Mouse (Mus musculus) brain, adult 10 weeks (tissue): ENCODE measurements around the gene Ehhadh. TPM values are rescaled to one million over a fixed set of nuclear protein-coding genes. Genes with fewer than 3 reads are reported as not detected.

ENCODE experiments used
- polyA plus RNA-seq: library from polyadenylated mRNA; stranded (reverse); fragments of 350-450 nt; fragmentation: Illumina TruSeq; extraction: RNeasy Lipid Tissue Mini Kit (QIAGEN cat#74804); gene quantifications from one replicate; pipeline ENCODE4 v1.2.3, GENCODE M21; 2015; ENCODE audit warnings: low read depth, low replicate concordance

Gene Ehhadh
- 3.2 TPM for polyA plus RNA-seq

GRCm38 (mm10) chr16:21787516-21788353 lies at the start of gene Ehhadh:
Gene Ehhadh (minus strand): TSS chr16:21787807.

GRCm38 (mm10) chr16:21793875-21794696 lies 6.5 kb upstream of the Ehhadh start, which contains the start of gene Map3k13:
Gene Map3k13 (plus strand): TSS chr16:21794346.

Other genes starting within 250 kb of the Ehhadh start
- gene 2510009E07Rik, start 93.1 kb downstream of the Ehhadh start, polyA plus RNA-seq: 32.7 TPM
- gene Map3k13, start 6.5 kb upstream of the Ehhadh start, polyA plus RNA-seq: 9.3 TPM
- gene Tmem41a, start 159.7 kb upstream of the Ehhadh start, polyA plus RNA-seq: 21.8 TPM
- gene Liph, start 207.9 kb upstream of the Ehhadh start, polyA plus RNA-seq: 0.57 TPM
- gene Senp2, start 221.7 kb upstream of the Ehhadh start, polyA plus RNA-seq: 76.2 TPM